Mouse (Mus musculus) adrenal gland, postnatal 14 days (tissue): ENCODE data around the gene Ttll1. TPM values are rescaled to one million over a fixed set of nuclear protein-coding genes. Genes with fewer than 3 reads are reported as not detected.

Source experiments
- DNase-seq: peaks from one replicate; pipeline ENCODE4 v3.0.0; 2021; ENCODE audit warnings: mixed read lengths
- long read RNA-seq, 2 experiments: library from polyadenylated mRNA; stranded (forward); transcript quantifications; one replicate each; pipeline ENCODE4 v2.0.0; 2021
- total RNA-seq: library from RNA; stranded (reverse); gene quantifications from 2 replicates; pipeline ENCODE4 v1.2.3, GENCODE M21; 2021

Ttll1 gene
- total RNA-seq = 6.6 and 7.1 TPM in 2 replicates
- long read RNA-seq, experiment 1, transcript Ttll1-201 (12 exons, 2,060 nt) = major isoform, 10 of 12 reads
- long read RNA-seq, experiment 1, partial matches to known transcripts = 2 of 12 reads
- long read RNA-seq, experiment 1, other reads (novel, unspliced or antisense) = 0 of 12 reads
- long read RNA-seq, experiment 2, transcript Ttll1-201 (12 exons, 2,060 nt) = major isoform, 8 of 14 reads
- long read RNA-seq, experiment 2, partial matches to known transcripts = 2 of 14 reads
- long read RNA-seq, experiment 2, other reads (novel, unspliced or antisense) = 4 of 14 reads

DNA sequence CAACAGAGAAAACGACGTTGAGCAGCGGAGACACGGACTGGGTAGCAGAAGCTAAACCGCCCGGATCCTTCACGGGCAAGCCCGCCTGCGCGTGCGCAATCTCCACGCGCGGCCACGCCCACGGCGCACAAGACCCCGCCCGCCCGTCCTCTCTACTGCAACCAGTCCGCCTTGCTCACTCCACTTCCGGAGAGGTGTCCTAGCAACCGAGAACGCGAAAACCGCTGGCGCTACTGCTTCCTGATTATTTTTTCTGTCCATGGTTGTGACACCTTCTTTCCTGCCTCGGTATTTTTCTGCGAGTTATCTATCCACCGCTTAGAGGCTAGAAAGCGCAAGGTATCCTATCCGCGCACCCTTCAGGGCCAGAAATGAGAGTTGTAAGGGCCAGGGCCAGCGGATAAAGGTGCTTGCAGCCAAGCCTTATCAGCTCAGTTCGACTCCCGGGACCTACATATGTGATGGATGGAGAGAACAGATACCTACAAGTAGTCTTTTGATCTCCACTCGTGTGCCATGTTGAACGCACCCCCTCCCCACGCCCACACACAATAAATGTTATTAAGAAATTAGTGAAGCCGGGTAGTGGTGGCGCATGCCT, at the start of gene Ttll1:
Gene Ttll1, minus strand, starts transcription at position 89 of the 601 bp plus-strand sequence.
- peak; percentile 97 for DNase-seq

- peak; percentile 91 for DNase-seq
These were observed 44.7 kb upstream of the Ttll1 start for GRCm38 (mm10) chr15:83555161-83555974.

DNA sequence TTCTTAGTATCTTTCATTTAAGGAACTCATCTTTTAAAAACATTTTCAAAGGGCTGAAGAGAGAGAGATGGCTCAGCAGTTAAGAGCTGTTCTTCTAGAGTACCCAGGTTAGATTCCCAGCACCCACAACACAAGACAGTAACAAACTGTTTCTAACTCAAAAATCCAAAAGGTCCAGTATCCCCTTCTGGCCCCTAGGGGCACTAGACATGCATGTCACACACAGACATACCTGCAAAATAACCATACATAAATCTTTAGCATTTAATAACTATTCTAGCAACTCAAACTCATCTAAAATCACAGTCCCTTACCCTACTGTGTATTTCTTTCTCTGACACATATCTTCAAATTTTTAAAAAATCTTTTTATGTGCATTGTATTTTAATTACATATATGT, 43.1 kb upstream of the Ttll1 start:
- no peak for DNase-seq

DNA sequence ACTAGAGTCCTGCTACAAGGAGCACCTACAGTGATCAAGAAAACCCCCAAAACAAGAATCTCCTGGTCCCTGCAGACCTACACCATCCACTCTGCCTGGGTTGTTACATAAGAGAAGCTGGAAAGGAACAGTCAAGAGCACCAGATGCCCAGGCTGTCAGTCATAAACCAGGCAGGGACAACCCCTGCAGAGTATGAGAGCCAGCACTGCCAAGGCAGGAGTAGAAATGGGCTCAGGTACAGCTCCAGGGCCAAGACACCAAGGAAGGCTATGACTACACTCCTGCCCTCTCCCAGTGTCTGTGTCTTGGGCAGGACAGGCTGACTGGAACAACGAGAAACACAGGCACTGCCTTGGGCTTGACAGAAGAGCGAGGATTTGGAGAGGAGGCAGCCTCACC, 39.4 kb upstream of the Ttll1 start:
- DNase-seq = no peak

DNA sequence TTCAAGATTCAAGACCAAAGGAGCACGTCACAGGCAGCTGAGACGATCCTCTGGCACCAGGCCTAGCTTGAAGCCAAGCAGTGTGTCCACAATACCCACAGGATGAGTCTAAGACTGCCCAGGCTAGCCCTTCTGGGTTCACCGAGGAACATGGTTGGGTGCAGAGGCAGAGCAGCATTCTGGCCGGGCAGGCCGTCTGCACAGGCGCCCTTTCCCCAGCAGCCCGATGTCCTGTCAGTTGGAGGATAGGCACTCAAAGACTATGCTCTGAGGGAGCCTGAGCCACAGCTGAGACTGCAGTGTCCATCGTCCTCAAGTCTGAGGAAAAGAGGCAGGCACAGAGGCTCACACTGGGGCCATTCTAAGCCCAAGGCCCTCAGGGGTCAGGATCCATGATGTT, 36.5 kb upstream of the Ttll1 start:
- no peak for DNase-seq

- DNase-seq = no peak
These were observed 35.3 kb upstream of the Ttll1 start for GRCm38 (mm10) chr15:83546029-83546428.

DNA sequence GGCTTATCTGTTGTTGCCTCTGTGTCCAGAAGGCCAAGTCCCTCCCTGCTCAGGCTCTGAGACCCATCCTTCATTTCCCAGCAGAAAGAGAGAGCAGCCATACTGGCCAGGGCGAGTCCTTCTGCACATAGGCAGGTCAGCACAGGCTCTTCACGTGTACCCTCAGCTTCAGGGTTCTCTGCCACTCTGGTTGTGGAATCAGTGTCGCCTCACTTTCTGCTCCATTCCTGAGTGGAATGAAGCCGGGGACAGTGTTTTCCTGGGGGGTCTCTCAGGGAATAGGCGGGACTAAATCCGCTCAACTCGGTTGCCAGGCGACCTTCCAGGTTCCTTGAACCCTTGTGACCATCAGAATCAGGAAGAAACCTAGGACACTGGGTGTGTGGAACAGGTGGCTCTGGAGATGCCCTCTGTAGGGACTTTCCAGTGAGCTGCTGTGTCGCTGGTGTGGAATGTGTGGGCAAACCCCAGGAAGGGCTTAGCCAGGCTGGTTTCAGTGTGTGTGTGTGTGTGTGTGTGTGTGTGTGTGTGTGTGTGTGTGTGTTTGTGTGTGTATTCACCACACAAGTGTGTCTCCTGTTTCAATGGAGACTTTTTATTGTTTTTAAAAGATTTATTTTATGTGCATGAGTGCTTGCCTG, 31.1 kb upstream of the Ttll1 start:
- no peak for DNase-seq

- peak; percentile 70 for DNase-seq
These were observed 29.2 kb upstream of the Ttll1 start for GRCm38 (mm10) chr15:83539905-83540304.

- DNase-seq = no peak
These were observed 28.2 kb upstream of the Ttll1 start for GRCm38 (mm10) chr15:83538855-83539254.

DNA sequence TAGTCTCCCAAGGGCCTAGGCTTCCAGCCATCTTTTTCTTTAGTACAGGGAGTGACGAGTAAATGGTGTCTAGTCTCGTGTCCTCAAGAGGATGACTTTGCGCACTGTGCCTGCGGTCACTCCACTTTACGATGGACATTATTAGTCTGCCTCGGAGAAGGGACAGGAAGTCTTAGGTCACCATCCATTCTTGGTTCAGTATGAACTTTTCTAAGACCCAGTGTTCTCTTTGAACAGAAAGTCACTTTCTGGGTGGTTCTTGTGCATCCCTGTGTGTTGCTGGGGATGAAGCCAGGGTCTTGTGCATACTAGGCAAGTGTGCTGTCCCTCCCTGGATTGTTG, 25.2 kb upstream of the Ttll1 start:
- no peak for DNase-seq

DNA sequence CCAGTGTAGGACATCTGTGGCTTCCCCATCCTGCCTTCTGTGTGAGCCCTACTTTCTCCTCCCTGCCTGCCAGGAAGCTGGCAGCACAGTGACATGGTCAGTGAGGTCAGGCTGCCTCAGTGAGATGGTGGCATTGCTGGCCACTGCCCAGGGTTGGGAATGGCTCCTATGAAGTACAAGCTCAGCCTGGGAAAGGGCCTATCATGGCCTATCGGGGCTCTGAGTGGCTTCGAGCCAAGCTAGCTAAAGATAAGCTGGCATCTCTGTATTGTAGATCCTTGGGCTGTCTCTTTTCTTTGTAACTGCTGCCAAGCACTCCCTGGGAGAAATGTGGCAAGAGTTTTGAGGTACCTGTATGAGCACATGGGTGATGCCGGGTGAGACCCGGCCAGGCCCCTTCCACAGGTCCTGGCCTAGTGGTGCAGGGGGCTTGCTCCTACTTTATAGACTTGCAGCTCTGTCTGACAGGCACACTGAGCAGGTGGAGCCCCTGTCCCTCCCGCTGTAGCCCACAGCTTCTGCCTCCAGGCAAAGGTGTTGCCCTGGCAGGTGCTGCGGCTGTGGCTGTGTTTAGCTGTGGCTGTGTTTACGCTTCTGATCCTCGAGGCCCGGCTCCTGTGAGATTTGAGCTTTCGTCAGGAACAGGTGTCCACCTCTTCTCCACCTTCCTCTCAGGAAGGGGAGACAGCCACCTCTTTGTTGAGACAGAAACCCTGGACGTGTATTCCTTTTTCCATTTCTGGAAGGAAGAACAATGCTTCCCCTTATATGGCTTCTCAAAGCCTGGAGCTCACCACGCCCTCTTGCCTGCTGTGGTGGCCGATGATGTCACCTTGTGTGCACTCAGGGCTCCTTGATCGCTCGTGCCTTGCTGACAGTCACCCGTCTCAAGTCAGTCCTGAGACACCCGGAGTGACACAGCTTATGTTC, 24.5 kb upstream of the Ttll1 start:
- peak; percentile 69 for DNase-seq

DNA sequence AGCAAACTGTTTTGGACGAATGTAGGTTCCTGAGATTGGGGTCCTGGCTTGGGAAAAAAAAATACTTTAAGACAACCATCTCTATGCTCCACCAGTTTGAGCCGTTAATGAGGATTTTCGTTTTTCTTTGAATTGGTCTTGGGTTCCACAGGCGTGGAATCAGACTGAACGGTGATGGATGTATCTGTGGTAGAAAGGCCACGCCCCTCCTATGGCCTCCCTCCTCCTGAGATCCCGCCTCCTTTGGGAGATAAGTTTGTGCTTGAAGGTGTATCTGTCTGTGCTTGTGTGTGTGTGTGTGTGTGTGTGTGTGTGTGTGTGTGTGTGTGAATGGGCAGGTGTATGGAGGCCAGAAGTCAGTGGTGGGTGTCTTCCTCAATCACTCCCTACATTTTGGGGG, 21.9 kb upstream of the Ttll1 start:
- DNase-seq = no peak

DNA sequence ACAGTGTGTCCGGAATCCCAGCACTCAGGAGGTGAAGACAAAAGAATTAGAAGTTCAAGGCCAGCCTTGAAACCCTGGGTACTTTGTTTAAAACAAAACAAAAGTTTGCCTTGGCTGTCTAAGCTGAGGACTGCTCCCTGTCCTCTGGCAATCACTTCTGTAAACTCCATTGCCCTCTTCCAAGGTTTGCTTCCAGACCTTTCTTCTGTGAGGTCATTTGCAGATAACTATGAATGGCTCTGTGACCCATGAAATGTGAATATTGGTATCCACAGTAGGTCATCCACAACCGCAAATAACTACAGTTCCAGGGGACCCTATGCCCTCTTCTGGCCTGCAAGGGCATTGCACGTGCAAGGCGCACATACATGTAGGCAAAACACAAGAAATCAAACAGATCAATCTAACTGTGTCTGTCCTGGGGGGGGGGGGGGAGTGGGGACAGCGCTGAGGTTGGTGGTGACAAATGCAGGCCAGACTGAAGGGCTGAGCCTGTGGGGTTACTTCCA, 21.3 kb upstream of the Ttll1 start:
- DNase-seq = no peak

- DNase-seq = no peak
These were observed 20.0 kb upstream of the Ttll1 start for GRCm38 (mm10) chr15:83530688-83531087.

- peak; percentile 53 for DNase-seq
These were observed 19.5 kb upstream of the Ttll1 start for GRCm38 (mm10) chr15:83530233-83530632.

DNA sequence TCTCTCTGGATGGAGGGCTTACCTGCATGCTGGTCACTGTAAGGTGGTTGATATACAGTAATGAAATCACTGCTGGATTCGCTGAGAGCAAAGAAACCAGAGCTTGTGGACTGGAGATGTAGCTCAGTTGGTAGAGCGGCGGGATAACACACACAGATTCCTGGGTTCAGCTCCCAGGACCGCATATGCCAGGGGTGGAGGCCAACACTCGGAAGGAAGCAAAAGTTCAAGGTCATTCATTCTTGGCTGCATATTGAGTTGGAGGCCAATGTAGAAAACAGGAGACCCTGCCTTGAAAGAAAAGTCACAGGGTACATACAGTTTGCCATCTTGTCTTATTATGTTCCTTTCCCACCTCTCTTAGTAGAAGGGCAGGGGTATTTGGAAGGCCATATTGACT, 19.1 kb upstream of the Ttll1 start:
- peak; percentile 63 for DNase-seq

GRCm38 (mm10) chr15:83528892-83529291, 18.2 kb upstream of the Ttll1 start:
- no peak for DNase-seq

GRCm38 (mm10) chr15:83527747-83528146, 17.1 kb upstream of the Ttll1 start:
- DNase-seq = no peak

DNA sequence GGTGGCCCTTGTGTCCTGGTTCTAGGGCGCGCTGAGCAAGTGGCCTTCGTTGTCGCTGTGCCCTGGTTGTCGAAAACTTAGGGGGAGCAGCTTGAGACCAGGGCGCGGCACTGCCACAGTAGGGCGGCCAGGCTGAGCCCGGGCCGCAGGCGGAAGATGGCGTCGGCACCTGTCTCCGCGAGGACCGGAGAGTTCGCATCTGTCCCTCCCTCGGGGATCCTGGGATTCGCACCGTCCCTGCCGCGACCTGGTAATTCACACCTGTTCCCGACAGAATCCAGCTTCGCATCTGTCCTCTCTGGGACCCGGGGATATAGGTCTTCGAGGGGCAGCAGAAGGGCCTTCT, 16.4 kb upstream of the Ttll1 start:
- no peak for DNase-seq

DNA sequence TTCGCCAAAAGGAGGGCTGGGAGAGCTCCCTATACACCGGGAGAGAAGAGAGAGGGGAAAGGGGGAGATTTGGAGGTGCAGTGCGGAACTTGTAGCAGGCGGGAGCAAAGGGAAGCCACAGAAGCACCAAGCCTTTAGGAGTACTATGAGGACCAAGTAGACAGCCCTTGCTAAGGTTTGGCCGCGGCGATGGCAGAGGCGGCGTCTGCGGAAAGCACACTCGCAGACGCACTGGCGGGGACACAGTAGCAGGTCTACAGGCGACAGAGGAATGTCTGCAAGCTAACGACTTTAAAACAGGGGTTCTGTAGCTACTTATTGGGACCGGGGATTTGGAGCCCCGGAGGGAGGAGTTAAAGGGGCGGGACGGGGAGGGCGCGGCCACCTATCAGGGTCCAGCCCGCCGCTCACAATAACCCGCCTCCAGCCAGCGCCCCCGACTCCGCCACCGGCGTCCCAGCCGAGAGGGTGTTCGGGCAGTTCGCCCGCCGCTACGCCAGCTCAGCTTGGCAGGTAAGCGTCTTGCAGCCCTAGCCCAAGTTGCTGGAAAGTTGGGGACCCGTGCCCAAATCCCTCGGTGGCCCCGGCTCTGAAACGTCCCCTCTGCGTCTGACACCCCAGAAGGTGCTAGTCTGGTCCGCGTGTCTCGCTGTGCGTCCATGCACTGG, 15.9 kb upstream of the Ttll1 start, which contains the start of gene Bik:
Gene Bik, plus strand, starts transcription at position 439 of the 668 bp plus-strand sequence.
- DNase-seq = peak; percentile 73

- DNase-seq = no peak
These were observed 13.6 kb upstream of the Ttll1 start for GRCm38 (mm10) chr15:83524333-83524729.
